Mouse (Mus musculus) left cerebral cortex, postnatal 36 days (tissue): ENCODE measurements at regions not wholly inside any gene's neighbourhood (a gene's known extent, or its start where the extent isn't known, plus 50 kb on each side); places are given as distances from the start of the nearest gene placed in this dataset.
A peak's percentile ranks its signal among the peaks of the same experiment; 100 is the strongest.
"Not testable (repeated sequence)": the region's sequence is repeated elsewhere in the genome, so short reads cannot be mapped to it uniquely, and the experiment has no call there.

ENCODE experiments used
- DNase-seq, 2 experiments: peaks; one replicate each; pipeline ENCODE4 v3.0.0; 2021 to 2022; ENCODE audit warnings: low spot score in 2 of 2, mixed read lengths in 1 of 2
- intact Hi-C: fragments of 180-260 bp; cut with DNase I; formaldehyde crosslinking; loops from one replicate; pipeline ENCODE4 v1.15.1; 2025

GRCm38 (mm10) chr2:53605829-53606228 is 414.3 kb downstream of the Arl6ip6 start:
- no peak for DNase-seq
- intact Hi-C loops, result no loop called here

- DNase-seq, result no peak
- intact Hi-C loops, result no loop called here
Measured at GRCm38 (mm10) chr2:53619681-53620080, 428.2 kb downstream of the Arl6ip6 start.

GRCm38 (mm10) chr2:53632816-53633474 is 441.4 kb downstream of the Arl6ip6 start:
- intact Hi-C loops, DNase-seq: not testable (repeated sequence)

- intact Hi-C loops, result no loop called here
- DNase-seq, result no peak
Measured at GRCm38 (mm10) chr2:53668599-53669372, 416.6 kb downstream of the Rprm start.

GRCm38 (mm10) chr2:53680350-53681011 is 404.9 kb downstream of the Rprm start:
- intact Hi-C loops, result no loop called here
- DNase-seq, result no peak

- intact Hi-C loops, result no loop called here
- no peak for DNase-seq
Measured at GRCm38 (mm10) chr2:53682599-53682998, 402.8 kb downstream of the Rprm start.

GRCm38 (mm10) chr2:53687281-53687680 is 398.1 kb downstream of the Rprm start:
- intact Hi-C loops, result no loop called here
- no peak for DNase-seq

GRCm38 (mm10) chr2:53689223-53689880 is 396.0 kb downstream of the Rprm start:
- intact Hi-C loops, result no loop called here
- no peak for DNase-seq

GRCm38 (mm10) chr2:53691580-53692118 is 393.7 kb downstream of the Rprm start:
- intact Hi-C loops, result no loop called here
- DNase-seq, result no peak

GRCm38 (mm10) chr2:53711213-53711612 is 374.1 kb downstream of the Rprm start:
- intact Hi-C loops, result no loop called here
- peak; percentile 59 to 70 for DNase-seq

GRCm38 (mm10) chr2:53713106-53713640 is 372.2 kb downstream of the Rprm start:
- intact Hi-C loops, result no loop called here
- DNase-seq, result no peak

- intact Hi-C loops, result loop anchor here (5.0 kb wide), 1 partner anchor 367 kb away; no protein-coding TSS in a partner anchor
- DNase-seq, result no peak
Measured at GRCm38 (mm10) chr2:53715017-53715416, 370.3 kb downstream of the Rprm start.

GRCm38 (mm10) chr2:53723231-53723630 is 362.1 kb downstream of the Rprm start:
- no peak for DNase-seq
- intact Hi-C loops, result no loop called here

- intact Hi-C loops, result no loop called here
- no peak for DNase-seq
Measured at GRCm38 (mm10) chr2:53728693-53729092, 356.7 kb downstream of the Rprm start.

GRCm38 (mm10) chr2:53730451-53730850 is 354.9 kb downstream of the Rprm start:
- intact Hi-C loops, result no loop called here

GRCm38 (mm10) chr2:53763486-53763885 is 321.9 kb downstream of the Rprm start:
- intact Hi-C loops, result no loop called here
- no peak for DNase-seq

More at GRCm38 (mm10) chr2:53730451-53730850, 354.9 kb downstream of the Rprm start:
- DNase-seq, result no peak

GRCm38 (mm10) chr2:53782035-53782434 is 303.3 kb downstream of the Rprm start:
- DNase-seq, intact Hi-C loops: not testable (repeated sequence)

GRCm38 (mm10) chr2:53788599-53788998 is 296.8 kb downstream of the Rprm start:
- intact Hi-C loops, DNase-seq: not testable (repeated sequence)

GRCm38 (mm10) chr2:53796605-53797004 is 288.7 kb downstream of the Rprm start:
- intact Hi-C loops, result no loop called here
- no peak for DNase-seq
